Mouse (Mus musculus): ENCODE results near the gene Utrn.

DNA sequence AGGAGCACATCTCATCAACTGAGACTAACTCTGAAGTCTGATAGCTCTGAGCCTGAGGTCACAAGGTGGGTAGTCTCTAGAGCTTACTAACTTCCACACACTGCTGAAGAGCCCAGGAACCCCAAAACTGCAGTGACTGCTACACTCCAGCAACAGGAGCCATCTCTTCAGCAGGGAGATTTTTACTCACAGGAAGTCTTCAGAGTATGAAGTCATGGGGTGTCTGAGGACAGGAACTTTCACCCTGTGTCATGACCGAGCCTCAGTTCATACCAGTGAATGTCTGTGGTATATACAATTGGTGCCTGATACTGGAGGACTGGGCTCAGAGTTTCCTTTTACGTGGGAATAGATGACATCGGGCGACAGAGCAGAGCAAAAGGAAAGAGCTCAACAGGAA lies 26.6 kb downstream of the Utrn start:
- no peak for TF ChIP-seq CTCF (IDR thresholded peaks at IDR 0.05; ENCODE audit: extremely low read depth, insufficient read depth, low read length)
- TF ChIP-seq POLR2A (IDR thresholded peaks at IDR 0.05; ENCODE audit: extremely low read depth, insufficient read depth, low read length), result no peak

Measured in cortical plate, adult 2 months (tissue).